Mouse (Mus musculus) heart, adult 2 months (tissue): ENCODE results near the gene Galns. TPM values are rescaled to one million over a fixed set of nuclear protein-coding genes. Genes with fewer than 3 reads are reported as not detected.
"Not testable (repeated sequence)": the region's sequence is repeated elsewhere in the genome, so short reads cannot be mapped to it uniquely, and the experiment has no call there.

Experiments
- DNase-seq, 2 experiments: peaks; one replicate each; pipeline ENCODE4 v3.0.0; 2021
- H3K27ac ChIP-seq: fragments of 200-600 bp; 2 replicates; pipeline ENCODE4 v1.8.1; 2022
- H3K27me3 ChIP-seq: fragments of 200-500 bp; 2 replicates; pipeline ENCODE4 v1.6.1; 2012; ENCODE audit warnings: mild to moderate bottlenecking, low read length, inconsistent platforms, mixed read lengths; ENCODE audit not compliant: control insufficient read depth, insufficient read depth
- H3K36me3 ChIP-seq: fragments of 200-500 bp; 2 replicates; pipeline ENCODE4 v1.6.1; 2012; ENCODE audit warnings: low read length, inconsistent platforms; ENCODE audit not compliant: control insufficient read depth, insufficient read depth
- H3K4me1 ChIP-seq: fragments of 200-500 bp; 2 replicates; pipeline ENCODE4 v1.6.1; 2011; ENCODE audit warnings: low read length; ENCODE audit not compliant: control insufficient read depth, insufficient read depth
- H3K4me3 ChIP-seq: fragments of 200-600 bp; 2 replicates; pipeline ENCODE4 v1.8.1; 2022
- H3K79me2 ChIP-seq: fragments of 200-500 bp; replicated peaks from 2 replicates; pipeline ENCODE4 v1.6.1; 2012; ENCODE audit warnings: mild to moderate bottlenecking, inconsistent platforms, low read length, moderate library complexity, mixed read lengths; ENCODE audit not compliant: control insufficient read depth, insufficient read depth
- H3K9ac ChIP-seq: fragments of 200-500 bp; 2 replicates; pipeline ENCODE4 v1.6.1; 2012; ENCODE audit warnings: low read depth, mild to moderate bottlenecking, control low read depth, inconsistent platforms, low read length, mixed read lengths
- CTCF ChIP-seq: fragments of 200-600 bp; IDR thresholded peaks from 2 replicates; pipeline ENCODE4 v1.8.1; 2022; ENCODE audit warnings: antibody characterized with exemption, mild to moderate bottlenecking, moderate library complexity
- EP300 ChIP-seq: fragments of 200-500 bp; IDR thresholded peaks from 2 replicates; pipeline ENCODE4 v1.6.1; 2011; ENCODE audit warnings: low read depth, low read length, control low read depth; ENCODE audit not compliant: insufficient read depth
- POLR2A ChIP-seq: fragments of 200-500 bp; IDR thresholded peaks from 2 replicates; pipeline ENCODE4 v1.6.1; 2011; ENCODE audit warnings: mild to moderate bottlenecking, low read depth, low read length, control low read depth; ENCODE audit not compliant: insufficient read depth
- WGBS: fragments of 180-500 bp; shearing (Covaris S2); methylation state at CpG from one replicate; pipeline ENCODE4 v1.1.7; 2018; 5-methylcytosine and 5-hydroxymethylcytosine counted together
- intact Hi-C: fragments of 180-260 bp; cut with DNase I; formaldehyde crosslinking; loops from one replicate; pipeline ENCODE4 v1.15.1; 2025
- polyA plus RNA-seq: library from polyadenylated mRNA; depleted of rRNA; stranded (reverse); fragments of >200 nt; gene quantifications from 2 replicates; pipeline ENCODE4 v1.2.3, GENCODE M21; 2012
- total RNA-seq, 2 experiments: library from RNA; stranded (reverse); gene quantifications; 2 replicates each; pipeline ENCODE4 v1.2.3; 2021

The Galns gene
- total and polyA plus RNA-seq, 3 experiments: 3.1 to 5.0 (median 3.2) TPM

DNA sequence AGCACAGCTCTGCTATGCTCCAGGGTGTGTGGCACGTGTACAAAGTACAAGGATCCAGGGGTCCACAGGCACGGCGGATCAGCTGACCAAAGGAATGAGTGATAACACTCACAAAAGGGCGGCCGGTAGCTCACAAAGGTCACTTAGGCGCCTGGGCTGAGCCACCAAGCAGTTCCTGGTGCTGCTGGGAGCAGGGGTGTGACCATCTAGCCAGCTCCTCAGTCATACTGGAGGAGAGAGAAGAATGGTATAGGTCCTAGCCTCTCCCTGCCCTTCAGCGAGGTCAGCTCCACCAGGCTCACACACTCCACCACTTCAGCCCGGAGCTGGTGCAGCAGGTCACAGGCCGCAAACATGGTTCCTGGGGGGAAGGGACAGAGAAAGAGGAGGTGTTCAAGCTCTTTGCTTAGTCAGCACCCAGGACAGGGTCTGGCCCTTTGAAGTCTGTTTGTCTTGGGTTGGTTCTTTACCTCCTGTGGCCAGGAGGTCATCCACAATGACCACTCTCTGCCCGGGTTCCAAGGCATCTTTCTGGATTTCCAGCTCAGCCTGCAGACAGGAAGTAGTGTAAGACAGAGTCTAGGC, 36.5 kb downstream of the Galns start:
- Histone ChIP-seq H3K4me1 (peaks cover 13% of the 10 kb centered on the region), H3K4me3 (no peak overlapping the region), H3K79me2 (no peaks in the 10 kb centered on the region), H3K36me3 (no peaks in the 10 kb centered on the region), H3K27ac (no peak overlapping the region), H3K9ac (no peak overlapping the region), H3K27me3 (no peaks in the 10 kb centered on the region)
- no peak for DNase-seq
- WGBS: 51% methylated on average over 10 of the region's 10 CpGs
- intact Hi-C loops: no loop called here
- TF ChIP-seq POLR2A (no peak), EP300 (no peak), CTCF (no peak)

DNA sequence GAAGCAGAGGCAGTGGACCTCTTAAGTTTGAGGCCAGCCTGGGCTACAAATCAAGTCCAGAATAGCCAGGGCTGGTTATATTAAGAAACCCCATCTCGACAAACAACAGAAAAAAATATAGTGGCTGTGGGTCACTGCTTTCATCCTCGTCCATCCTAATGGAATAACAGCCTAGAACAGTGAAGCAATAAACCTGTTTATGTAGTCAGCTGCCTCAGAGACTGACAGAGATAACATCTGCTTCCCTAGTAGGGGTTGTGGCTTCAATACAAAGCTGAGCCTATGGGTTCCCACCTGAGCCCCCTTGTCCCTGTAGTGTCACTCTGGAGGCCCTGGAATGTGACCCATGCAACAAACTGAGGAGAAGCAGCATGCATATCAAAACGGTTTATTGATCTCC, 37.0 kb downstream of the Galns start:
- Histone ChIP-seq H3K36me3 (no peaks in the 10 kb centered on the region), H3K4me1 (peaks cover 13% of the 10 kb centered on the region), H3K79me2 (no peaks in the 10 kb centered on the region), H3K27me3 (no peaks in the 10 kb centered on the region), H3K4me3 (no peak overlapping the region), H3K27ac (no peak overlapping the region), H3K9ac (no peak overlapping the region)
- DNase-seq: no peak
- intact Hi-C loops: no loop called here
- TF ChIP-seq POLR2A (no peak), EP300 (no peak), CTCF (no peak)
- 59% methylated on average over 3 of the region's 3 CpGs for WGBS

DNA sequence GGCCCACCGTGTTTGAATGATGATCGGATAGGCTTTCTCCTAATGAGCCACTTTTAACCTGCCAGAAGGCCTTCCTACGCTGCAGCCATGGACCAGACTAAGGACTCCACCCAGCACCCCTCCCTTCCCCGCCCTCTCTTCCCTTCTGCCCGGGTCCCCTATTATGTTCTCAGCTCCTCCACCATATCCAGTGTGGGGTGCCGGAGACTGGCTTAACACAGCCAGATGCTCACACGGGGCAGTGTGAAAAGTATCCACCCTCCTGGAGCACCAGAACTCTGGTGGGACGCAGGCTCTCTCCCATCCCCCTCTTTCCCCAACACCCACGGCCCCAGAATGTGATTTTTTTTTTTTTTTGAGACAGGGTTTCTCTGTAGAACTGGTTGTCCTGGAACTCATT, 37.7 kb downstream of the Galns start:
- H3K27ac ChIP-seq: no peak overlapping the region
- 79% methylated on average over 9 of the region's 9 CpGs for WGBS
- H3K27me3 ChIP-seq: no peaks in the 10 kb centered on the region
- H3K9ac ChIP-seq: no peak overlapping the region
- no peak for DNase-seq
- H3K79me2 ChIP-seq: no peaks in the 10 kb centered on the region
- no peak overlapping the region for H3K4me3 ChIP-seq
- no peaks in the 10 kb centered on the region for H3K36me3 ChIP-seq
- peaks cover 13% of the 10 kb centered on the region for H3K4me1 ChIP-seq
- intact Hi-C loops: no loop called here
- no peak for TF ChIP-seq CTCF
- TF ChIP-seq POLR2A: no peak
- no peak for TF ChIP-seq EP300

- 62% methylated on average over 4 of the region's 4 CpGs for whole genome bisulfite sequencing
- peaks cover 13% of the 10 kb centered on the region for H3K4me1 ChIP-seq
- H3K27me3 ChIP-seq, H3K79me2 ChIP-seq, intact Hi-C loops, H3K36me3 ChIP-seq, DNase-seq, H3K4me3 ChIP-seq, H3K27ac ChIP-seq, H3K9ac ChIP-seq: not testable (repeated sequence)
These were observed 38.1 kb downstream of the Galns start for GRCm38 (mm10) chr8:122573176-122573575.

DNA sequence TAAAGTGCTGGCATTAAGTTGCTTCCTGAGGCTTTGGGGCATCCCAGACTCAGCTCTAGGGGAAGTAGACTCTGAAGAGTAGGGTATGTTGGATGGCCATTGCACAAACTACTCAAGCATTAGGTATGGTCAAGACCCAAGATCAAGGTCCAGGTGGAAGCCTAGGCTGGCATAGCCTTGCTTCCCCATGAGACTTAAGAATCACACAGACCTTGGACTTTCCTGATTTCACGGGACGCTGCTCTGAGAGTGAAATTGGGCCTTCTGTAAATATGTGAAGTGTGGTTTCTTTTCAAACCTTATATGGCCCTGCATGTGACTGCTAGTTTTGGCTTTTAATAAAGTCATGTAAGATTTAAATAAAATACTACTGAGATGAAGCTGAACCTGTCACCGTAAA, 38.5 kb downstream of the Galns start:
- no peak overlapping the region for H3K27ac ChIP-seq
- no peaks in the 10 kb centered on the region for H3K79me2 ChIP-seq
- DNase-seq: no peak
- H3K36me3 ChIP-seq: no peaks in the 10 kb centered on the region
- 93% methylated on average over 3 of the region's 3 CpGs for WGBS
- no peak for TF ChIP-seq EP300
- TF ChIP-seq CTCF: no peak
- TF ChIP-seq POLR2A: no peak
- H3K9ac ChIP-seq: no peak overlapping the region
- no peaks in the 10 kb centered on the region for H3K27me3 ChIP-seq
- intact Hi-C loops: no loop called here
- H3K4me1 ChIP-seq: peaks cover 13% of the 10 kb centered on the region
- no peak overlapping the region for H3K4me3 ChIP-seq

DNA sequence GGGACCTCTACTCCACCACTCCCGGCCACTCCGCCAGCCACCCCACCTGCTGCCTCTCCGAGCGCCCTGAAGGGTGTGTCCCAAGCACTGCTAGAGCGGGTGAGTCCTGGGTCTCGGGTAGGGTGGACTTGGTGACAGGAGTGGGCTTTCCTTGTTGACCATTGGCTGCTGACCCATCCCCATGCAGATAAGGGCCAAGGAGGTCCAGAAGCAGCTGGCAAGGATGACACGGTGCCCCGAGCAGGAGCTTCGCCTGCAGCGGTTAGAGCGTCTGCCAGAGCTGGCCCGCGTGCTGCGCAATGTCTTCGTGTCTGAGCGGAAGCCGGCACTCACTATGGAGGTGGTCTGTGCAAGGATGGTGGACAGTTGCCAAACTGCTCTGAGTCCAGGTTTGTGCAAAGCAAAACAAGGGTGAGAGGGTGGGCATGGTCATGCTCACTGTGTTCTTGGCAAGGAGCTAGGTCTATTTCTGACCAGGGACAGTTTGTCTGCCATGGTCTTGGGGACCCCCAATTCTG, 39.5 kb downstream of the Galns start:
- Histone ChIP-seq H3K4me3 (no peak overlapping the region), H3K27me3 (no peaks in the 10 kb centered on the region), H3K79me2 (no peaks in the 10 kb centered on the region), H3K36me3 (no peaks in the 10 kb centered on the region), H3K4me1 (peaks cover 17% of the 10 kb centered on the region), H3K9ac (no peak overlapping the region), H3K27ac (no peak overlapping the region)
- WGBS: 92% methylated on average over 17 of the region's 17 CpGs
- intact Hi-C loops: no loop called here
- TF ChIP-seq CTCF (no peak), EP300 (no peak), POLR2A (no peak)
- no peak for DNase-seq
